21 mouse cellular contexts compared by ENCODE assay signal in genomic region chr17:62210441-62211025, GRCm38 (mm10).
"Had no signal": no experiment of that assay in that cellular context is flagged by ENCODE, and none has a peak within 500 bp of the region (broad histone marks: within the 10 kb centered on the region; RNA-seq: fewer than 3 reads in every experiment).

No protein-coding gene starts in this region.

- H3K4me2 ChIP-seq: liver, embryonic 11.5 days; liver, embryonic 13.5 days; liver, embryonic 15.5 days; lung, embryonic 15.5 days; midbrain, embryonic 13.5 days; midbrain, embryonic 15.5 days; stomach, embryonic 15.5 days had no signal

- H3K27me3 ChIP-seq: liver, embryonic 13.5 days; liver, embryonic 15.5 days; lung, embryonic 15.5 days; megakaryocyte, embryonic 14.5 days; midbrain, embryonic 13.5 days; midbrain, embryonic 15.5 days; stomach, embryonic 15.5 days had no signal

- H3K36me3 ChIP-seq: liver, embryonic 13.5 days; liver, embryonic 15.5 days; lung, embryonic 15.5 days; midbrain, embryonic 10.5 days; midbrain, embryonic 13.5 days; midbrain, embryonic 15.5 days; stomach, embryonic 15.5 days had no signal

- H3K9ac ChIP-seq: liver, embryonic 13.5 days; liver, embryonic 15.5 days; liver, postnatal 0 days; lung, embryonic 15.5 days; midbrain, embryonic 13.5 days; midbrain, embryonic 15.5 days; stomach, embryonic 15.5 days had no signal

- H3K4me3 ChIP-seq: liver, embryonic 13.5 days; liver, embryonic 15.5 days; lung, embryonic 15.5 days; megakaryocyte, embryonic 14.5 days; midbrain, embryonic 10.5 days; midbrain, embryonic 13.5 days; midbrain, embryonic 15.5 days; myocyte; stomach, embryonic 15.5 days had no signal

- DNase-seq: liver, embryonic 13.5 days; liver, postnatal 0 days; lung, adult 2 months; lung, postnatal 14 days; lung, postnatal 36 days; right cerebral cortex, postnatal 14 days; thymus, adult 2 months; thymus, postnatal 25 days; thymus, postnatal 4 days had no signal

- H3K27ac ChIP-seq: liver, embryonic 13.5 days; liver, embryonic 15.5 days; lung, embryonic 15.5 days; macrophage; midbrain, embryonic 10.5 days; midbrain, embryonic 13.5 days; midbrain, embryonic 15.5 days; stomach, embryonic 15.5 days; stomach, postnatal 0 days had no signal

- ATAC-seq: liver, postnatal 0 days; lung, postnatal 0 days; midbrain, embryonic 13.5 days; midbrain, embryonic 15.5 days had no signal

- H3K9me3 ChIP-seq: liver, embryonic 13.5 days; liver, embryonic 15.5 days; lung, embryonic 15.5 days; midbrain, embryonic 10.5 days; midbrain, embryonic 13.5 days; midbrain, embryonic 15.5 days; stomach, embryonic 15.5 days had no signal

- H3K4me1 ChIP-seq: liver, embryonic 13.5 days; liver, embryonic 15.5 days; lung, embryonic 15.5 days; megakaryocyte, embryonic 14.5 days; midbrain, embryonic 10.5 days; midbrain, embryonic 13.5 days; midbrain, embryonic 15.5 days; stomach, embryonic 15.5 days had no signal
